In the genomic region with DNA sequence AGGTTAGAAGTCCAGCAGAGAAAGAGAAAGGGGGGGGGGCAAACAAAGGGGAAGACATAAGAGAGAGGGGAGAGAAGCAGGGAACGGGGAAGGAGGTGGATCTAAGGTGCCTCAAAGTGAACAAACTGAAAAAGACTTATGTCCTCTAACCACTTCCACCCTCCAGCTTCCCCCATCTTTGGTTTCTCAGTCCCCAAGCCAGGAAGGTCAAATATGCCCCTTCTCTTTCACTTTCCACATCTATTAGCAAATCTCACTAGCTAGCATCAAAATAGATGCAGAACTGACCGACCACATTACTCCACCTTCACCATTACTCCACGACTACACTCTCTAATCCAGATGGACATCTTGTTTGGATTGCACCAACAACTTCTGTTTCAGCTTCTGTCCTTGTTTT, we compare ENCODE assay signal across 25 mouse cellular contexts. TPM values are rescaled to one million over a fixed set of nuclear protein-coding genes. Genes with fewer than 3 reads are reported as not detected.
DNase-seq lines count a peak whose midpoint lies in the region; ATAC-seq and TF ChIP-seq lines count a peak whose summit lies in the region.
"Had no signal": no experiment of that assay in that cellular context is flagged by ENCODE, and none has a peak within 500 bp of the region (broad histone marks: within the 10 kb centered on the region; RNA-seq: fewer than 3 reads in every experiment).

No protein-coding gene starts in this region.

- peak overlapping the region; percentile 85 for H3K27ac ChIP-seq in heart, embryonic 10.5 days
- H3K27ac ChIP-seq in heart, embryonic 15.5 days, result peak overlapping the region; percentile 90
- H3K27ac ChIP-seq in liver, postnatal 0 days (ENCODE audit: low read depth), result no peak overlapping the region
- H3K27ac ChIP-seq in liver, embryonic 11.5 days (ENCODE audit: low read depth, low read length), result no peak overlapping the region
- H3K27ac ChIP-seq: hindbrain, embryonic 13.5 days; left cerebral cortex, adult 2 months; liver, embryonic 15.5 days; lung, embryonic 15.5 days; midbrain, embryonic 12.5 days; neural tube, embryonic 13.5 days had no signal

- no peaks in the 10 kb centered on the region for H3K9me3 ChIP-seq in heart, embryonic 10.5 days
- H3K9me3 ChIP-seq in heart, embryonic 15.5 days (replicated peaks), result no peaks in the 10 kb centered on the region
- no peaks in the 10 kb centered on the region for H3K9me3 ChIP-seq in liver, postnatal 0 days (ENCODE audit: low read length)
- H3K9me3 ChIP-seq in liver, embryonic 11.5 days (ENCODE audit: control insufficient read depth, low read length), result no peaks in the 10 kb centered on the region
- H3K9me3 ChIP-seq: hindbrain, embryonic 13.5 days; liver, embryonic 15.5 days; lung, embryonic 15.5 days; megakaryocyte, embryonic 14.5 days; midbrain, embryonic 12.5 days; neural tube, embryonic 13.5 days had no signal

- H3K9ac ChIP-seq in heart, embryonic 15.5 days, result 0 out of 2 replicates have a peak overlapping the region, but pooled peaks have one; percentile 8
- 0 out of 2 replicates have a peak overlapping the region, but pooled peaks have one; percentile 18 for H3K9ac ChIP-seq in liver, postnatal 0 days (replicated peaks)
- no peak overlapping the region for H3K9ac ChIP-seq in liver, embryonic 11.5 days (ENCODE audit: low read depth, low read length)
- H3K9ac ChIP-seq: hindbrain, embryonic 13.5 days; liver, embryonic 15.5 days; lung, embryonic 15.5 days; midbrain, embryonic 12.5 days; neural tube, embryonic 13.5 days had no signal

- no peak overlapping the region for H3K4me3 ChIP-seq in heart, embryonic 10.5 days
- H3K4me3 ChIP-seq in heart, embryonic 15.5 days, result no peak overlapping the region
- H3K4me3 ChIP-seq in liver, postnatal 0 days (ENCODE audit: low read depth, low read length), result no peak overlapping the region
- no peak overlapping the region for H3K4me3 ChIP-seq in liver, embryonic 11.5 days (ENCODE audit: low read depth, low read length)
- H3K4me3 ChIP-seq: erythroblast, embryonic 14.5 days; hindbrain, embryonic 13.5 days; left cerebral cortex, adult 2 months; liver, embryonic 15.5 days; lung, embryonic 15.5 days; megakaryocyte, embryonic 14.5 days; midbrain, embryonic 12.5 days; neural tube, embryonic 13.5 days had no signal

- 0 out of 2 replicates have a peak overlapping the region, but pooled peaks have one; percentile 12 for H3K4me2 ChIP-seq in heart, embryonic 15.5 days
- H3K4me2 ChIP-seq in liver, postnatal 0 days (ENCODE audit: low read depth, low read length), result no peak overlapping the region
- H3K4me2 ChIP-seq in liver, embryonic 11.5 days, result no peak overlapping the region; the same call in 1 of the 2 replicates
- H3K4me2 ChIP-seq: hindbrain, embryonic 13.5 days; liver, embryonic 15.5 days; lung, embryonic 15.5 days; midbrain, embryonic 12.5 days; neural tube, embryonic 13.5 days had no signal

- 55% methylated on average over 3 of the region's 3 CpGs for WGBS in heart, embryonic 10.5 days
- WGBS in heart, embryonic 15.5 days, result 40% methylated on average over 3 of the region's 3 CpGs
- WGBS in liver, postnatal 0 days (ENCODE audit: insufficient replicate concordance), result 31% methylated on average over 3 of the region's 3 CpGs
- 63% methylated on average over 3 of the region's 3 CpGs for WGBS in liver, embryonic 11.5 days

- ATAC-seq in heart, embryonic 15.5 days (replicated peaks; ENCODE audit: insufficient number of reproducible peaks, insufficient read depth, low FRiP score, low read depth), result no peak
- no peak for ATAC-seq in liver, postnatal 0 days
- ATAC-seq in liver, embryonic 11.5 days (replicated peaks; ENCODE audit: low FRiP score), result no peak
- ATAC-seq: CD4-positive, CD25-positive, alpha-beta regulatory T cell, adult 4 months; forebrain, embryonic 16.5 days had no signal

- no peak for TF ChIP-seq EP300 in liver, postnatal 0 days (IDR thresholded peaks at IDR 0.05; ENCODE audit: low read depth)

- H3K27me3 ChIP-seq in heart, embryonic 10.5 days (ENCODE audit: insufficient read depth, poor library complexity, severe bottlenecking), result no peaks in the 10 kb centered on the region
- no peaks in the 10 kb centered on the region for H3K27me3 ChIP-seq in heart, embryonic 15.5 days
- H3K27me3 ChIP-seq in liver, postnatal 0 days (ENCODE audit: insufficient read depth, low read length), result no peaks in the 10 kb centered on the region
- no peaks in the 10 kb centered on the region for H3K27me3 ChIP-seq in liver, embryonic 11.5 days (replicated peaks; ENCODE audit: control insufficient read depth, insufficient read depth, low read length)
- H3K27me3 ChIP-seq: hindbrain, embryonic 13.5 days; liver, embryonic 15.5 days; lung, embryonic 15.5 days; megakaryocyte, embryonic 14.5 days; midbrain, embryonic 12.5 days; neural tube, embryonic 13.5 days had no signal

- DNase-seq in heart, embryonic 10.5 days (ENCODE audit: low spot score), result no peak
- DNase-seq in heart, adult 9 months (ENCODE audit: low spot score in 2 of 2), result no peak
- no peak for DNase-seq in heart, postnatal 4 days
- no peak for DNase-seq in liver, postnatal 0 days
- no peak for DNase-seq in liver, embryonic 11.5 days (ENCODE audit: low spot score)
- DNase-seq in yolk sac, embryonic 10.5 days (ENCODE audit: low spot score), result peak; percentile 13
- DNase-seq in layer of hippocampus, adult 18-20 months (ENCODE audit: low spot score in 2 of 2), result no peak
- DNase-seq: adrenal gland, postnatal 25 days; cerebellum, adult 18-20 months; cerebellum, postnatal 10 days; kidney, postnatal 10 days; left cerebral cortex, postnatal 4 days; thymus, adult 2 months; thymus, postnatal 36 days had no signal

- H3K4me1 ChIP-seq in heart, embryonic 10.5 days, result peaks cover 57% of the 10 kb centered on the region
- H3K4me1 ChIP-seq in heart, embryonic 15.5 days (replicated peaks), result peaks cover 50% of the 10 kb centered on the region
- H3K4me1 ChIP-seq in liver, postnatal 0 days (ENCODE audit: insufficient read depth), result peaks cover 18% of the 10 kb centered on the region
- H3K4me1 ChIP-seq in liver, embryonic 11.5 days (replicated peaks; ENCODE audit: control insufficient read depth, insufficient read depth, low read length), result peaks cover 4% of the 10 kb centered on the region; the same call in 1 of the 2 replicates
- H3K4me1 ChIP-seq: neural tube, embryonic 13.5 days had no signal

- TF ChIP-seq CTCF in liver, postnatal 0 days (IDR thresholded peaks at IDR 0.05; ENCODE audit: low read depth), result no peak

- H3K36me3 ChIP-seq in heart, embryonic 10.5 days, result no peaks in the 10 kb centered on the region
- no peaks in the 10 kb centered on the region for H3K36me3 ChIP-seq in heart, embryonic 15.5 days
- peaks cover under 1% of the 10 kb centered on the region; the same call in 1 of the 2 replicates for H3K36me3 ChIP-seq in liver, postnatal 0 days (replicated peaks; ENCODE audit: insufficient read depth, low read length)
- H3K36me3 ChIP-seq in liver, embryonic 11.5 days (ENCODE audit: control insufficient read depth, insufficient read depth, low read length), result 0 out of 2 replicates have a peak, but pooled peaks cover 2% of the 10 kb centered on the region
- H3K36me3 ChIP-seq: hindbrain, embryonic 13.5 days; liver, embryonic 15.5 days; lung, embryonic 15.5 days; midbrain, embryonic 12.5 days; neural tube, embryonic 13.5 days had no signal

RNA-seq across cellular contexts. Expression of gene D430041D05Rik, which starts 39.9 kb away (rescaled TPM):
- 0.11 and 0.17 TPM in 2 replicates for polyA plus RNA-seq in heart, embryonic 10.5 days (2016; fragmentation: Nextera tagmentation; extraction: Ambion mirVana)
- polyA plus RNA-seq in heart, embryonic 15.5 days (2015; fragmentation: Nextera tagmentation; extraction: Ambion mirVana), result 0.06 and 0.44 TPM in 2 replicates
- total RNA-seq in heart, postnatal 4 days (2021), result under 1 TPM; 0.11 to 0.19 TPM
- polyA plus RNA-seq in liver, postnatal 0 days (2015; fragmentation: Nextera tagmentation; extraction: Ambion mirVana), result 0.05 TPM in 1 of 2 replicates, not detected in the other
- 0.08 and 0.16 TPM in 2 replicates for polyA plus RNA-seq in liver, embryonic 11.5 days (2014; fragmentation: Nextera tagmentation; extraction: Ambion mirVana)
- 10 to 100 TPM; 70.9 to 78.2 TPM for total RNA-seq in layer of hippocampus, adult 18-20 months (2021)
- polyA plus RNA-seq: CD4-positive, CD25-positive, alpha-beta regulatory T cell, adult 4 months; erythroblast, embryonic 14.5 days; liver, embryonic 15.5 days had no signal

RNA-seq across cellular contexts. Expression of gene Hipk3, which starts 43.6 kb away (rescaled TPM):
- 34.2 and 48.1 TPM in 2 replicates for polyA plus RNA-seq in heart, embryonic 10.5 days (2016; fragmentation: Nextera tagmentation; extraction: Ambion mirVana)
- polyA plus RNA-seq in heart, embryonic 15.5 days (2015; fragmentation: Nextera tagmentation; extraction: Ambion mirVana), result 34.5 and 36.9 TPM in 2 replicates
- 100 to 1,000 TPM; 221 to 237 TPM for total RNA-seq in heart, postnatal 4 days (2021)
- polyA plus RNA-seq in liver, postnatal 0 days (2015; fragmentation: Nextera tagmentation; extraction: Ambion mirVana), result 6.0 and 6.3 TPM in 2 replicates
- polyA plus RNA-seq in liver, embryonic 11.5 days (2014; fragmentation: Nextera tagmentation; extraction: Ambion mirVana), result 17.4 and 18.3 TPM in 2 replicates
- total RNA-seq in layer of hippocampus, adult 18-20 months (2021), result 10 to 100 TPM; 75.5 to 76.8 TPM

Comparison
In these comparisons a context has a peak if more than half of its experiments do, and no peak if none do; other contexts are left out.
1. H3K27ac ChIP-seq: peak in heart, embryonic 10.5 days (single experiment) and heart, embryonic 15.5 days (single experiment); none in liver, postnatal 0 days (single experiment) and liver, embryonic 11.5 days (single experiment).